Mouse (Mus musculus): ENCODE measurements around the gene Cct7.

Cct7 gene

GRCm38 (mm10) chr6:85450697-85451663, at the start of gene Cct7:
Gene Cct7 (plus strand): TSS chr6:85451514.
- in situ Hi-C loops (cut with MboI; ENCODE audit: low pct_unique_long_range_greater_than_20kb in 1 of 2, low sequenced_read_pairs in 2 of 2, unreplicated experiment in 1 of 2) = no loop called here

GRCm38 (mm10) chr6:85402613-85403012, 48.7 kb upstream of the Cct7 start:
- in situ Hi-C loops (cut with MboI; ENCODE audit: low pct_unique_long_range_greater_than_20kb in 1 of 2, low sequenced_read_pairs in 2 of 2, unreplicated experiment in 1 of 2) = loop anchor here in 1 of 2 experiments (10.0 kb wide), 1 partner anchor 258 kb away; no protein-coding TSS in a partner anchor

DNA sequence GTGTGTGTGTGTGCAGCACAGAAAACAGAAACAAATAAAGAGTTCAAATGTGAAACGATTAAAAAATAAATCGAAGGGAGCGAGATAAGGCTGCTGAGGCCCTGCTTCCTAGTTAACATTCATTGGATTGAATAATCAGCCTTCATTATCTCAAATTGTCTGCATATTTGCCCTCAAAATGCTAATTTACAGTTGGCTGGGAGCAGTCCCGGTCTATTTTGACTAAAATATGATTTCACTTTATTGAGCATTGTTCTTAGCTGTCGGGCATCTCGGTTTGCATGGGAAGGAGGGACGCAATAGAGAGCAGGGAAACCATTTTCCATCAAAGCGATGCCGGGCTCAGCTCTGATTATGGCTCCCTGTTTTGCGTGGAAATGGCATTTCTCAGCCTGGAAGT, 48.3 kb upstream of the Cct7 start:
- in situ Hi-C loops (cut with MboI; ENCODE audit: low pct_unique_long_range_greater_than_20kb in 1 of 2, low sequenced_read_pairs in 2 of 2, unreplicated experiment in 1 of 2) = loop anchor here in 1 of 2 experiments (10.0 kb wide), 1 partner anchor 258 kb away; no protein-coding TSS in a partner anchor

DNA sequence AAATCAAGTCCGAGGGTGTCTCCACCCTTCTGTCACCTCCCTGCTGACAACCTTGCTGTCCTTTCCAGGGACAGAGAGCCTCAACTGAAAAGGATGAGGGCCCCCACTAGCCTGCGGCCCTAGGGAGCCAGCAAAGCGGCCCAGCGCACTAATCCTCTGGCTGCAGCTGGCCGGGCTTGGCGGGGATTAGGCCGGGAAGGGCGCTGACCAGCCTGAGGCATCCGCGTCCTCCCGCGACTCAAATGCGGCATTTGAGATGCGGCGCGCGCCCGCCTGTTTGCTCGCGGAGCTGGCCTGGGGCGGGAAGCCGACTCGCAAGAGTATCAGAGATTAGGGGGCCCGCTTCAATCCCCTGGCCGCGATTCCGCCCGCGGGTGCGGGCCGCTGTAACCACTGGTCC, 42.3 kb upstream of the Cct7 start:
- in situ Hi-C loops (cut with MboI; ENCODE audit: low pct_unique_long_range_greater_than_20kb in 1 of 2, low sequenced_read_pairs in 2 of 2, unreplicated experiment in 1 of 2) = loop anchor here in 1 of 2 experiments (10.0 kb wide), 1 partner anchor 264 kb away; no protein-coding TSS in a partner anchor

DNA sequence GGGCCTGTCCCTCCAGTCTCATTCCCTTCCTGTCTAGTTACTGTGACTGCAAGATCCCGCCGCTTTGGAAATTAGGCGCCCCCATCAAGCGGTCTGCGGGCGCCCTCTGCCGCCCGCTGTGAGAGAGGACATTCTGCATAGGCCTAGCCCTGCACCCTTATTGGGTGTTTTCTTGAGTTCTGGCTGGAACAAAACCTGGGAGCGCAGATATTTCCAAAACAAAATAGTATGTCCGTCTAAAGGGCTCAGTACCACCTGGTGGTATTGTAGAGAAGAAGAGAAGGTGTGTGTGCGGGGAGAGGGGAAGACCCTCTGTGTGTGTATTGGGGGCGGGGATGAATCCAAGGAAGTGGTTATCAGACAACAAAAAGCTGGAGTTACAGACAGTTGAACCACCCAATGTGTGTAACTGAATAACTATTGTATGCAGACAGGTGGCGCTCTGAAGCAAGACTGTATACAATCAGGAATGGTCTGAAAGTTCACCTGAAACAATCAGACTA, 40.5 kb upstream of the Cct7 start:
- in situ Hi-C loops (cut with MboI; ENCODE audit: low pct_unique_long_range_greater_than_20kb in 1 of 2, low sequenced_read_pairs in 2 of 2, unreplicated experiment in 1 of 2) = loop anchor here (5.0 to 10.0 kb wide), 2 partner anchors 249 to 266 kb away; no protein-coding TSS in a partner anchor

DNA sequence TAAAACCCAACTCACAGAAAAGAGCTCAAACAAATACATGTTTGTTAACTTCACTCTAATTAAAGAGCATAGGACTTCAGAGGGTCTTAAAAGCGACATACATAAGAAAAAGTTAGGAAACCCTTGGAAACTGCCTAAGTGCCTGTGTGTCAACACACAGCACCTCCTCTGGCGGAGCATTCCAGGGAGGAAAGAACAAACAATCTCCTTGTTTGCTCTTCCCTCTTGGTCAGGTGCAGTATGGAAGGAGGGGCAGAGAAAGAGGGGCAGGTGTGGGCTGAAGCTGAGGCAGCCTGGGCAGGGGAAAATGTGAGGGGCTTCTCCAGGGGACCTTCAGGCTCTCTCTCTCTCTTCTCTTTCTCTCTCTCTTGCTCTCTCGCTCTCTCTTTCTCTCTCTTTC, 35.5 kb upstream of the Cct7 start:
- in situ Hi-C loops (cut with MboI; ENCODE audit: low pct_unique_long_range_greater_than_20kb in 1 of 2, low sequenced_read_pairs in 2 of 2, unreplicated experiment in 1 of 2) = loop anchor here in 1 of 2 experiments (10.0 kb wide), 1 partner anchor 271 kb away; no protein-coding TSS in a partner anchor

DNA sequence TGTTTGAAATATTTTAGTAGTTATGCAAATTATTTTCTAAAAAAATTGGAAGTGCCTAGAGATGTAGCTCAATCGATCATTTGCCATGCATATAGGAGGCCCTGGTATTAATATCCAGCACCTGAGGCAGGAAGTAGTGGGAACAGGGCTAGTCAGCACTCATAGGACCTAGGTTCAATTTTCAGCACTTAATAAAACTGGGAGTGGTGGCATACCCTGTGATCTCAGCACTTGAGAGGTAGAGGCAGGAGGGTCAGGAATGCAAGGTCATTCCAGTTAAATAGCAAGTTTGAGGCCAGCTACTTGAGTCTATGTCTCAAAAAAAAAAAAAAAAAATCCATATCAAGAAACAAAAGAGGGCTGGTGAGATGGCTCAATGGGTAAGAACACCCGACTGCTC, 32.2 kb upstream of the Cct7 start:
- in situ Hi-C loops (cut with MboI; ENCODE audit: low pct_unique_long_range_greater_than_20kb in 1 of 2, low sequenced_read_pairs in 2 of 2, unreplicated experiment in 1 of 2) = loop anchor here in 1 of 2 experiments (10.0 kb wide), 1 partner anchor 274 kb away; no protein-coding TSS in a partner anchor

- in situ Hi-C loops (cut with MboI; ENCODE audit: low pct_unique_long_range_greater_than_20kb in 1 of 2, low sequenced_read_pairs in 2 of 2, unreplicated experiment in 1 of 2) = no loop called here
These were observed 27.4 kb upstream of the Cct7 start, which contains the start of gene Noto for GRCm38 (mm10) chr6:85423836-85424379. Gene Noto (plus strand): TSS chr6:85423886.

DNA sequence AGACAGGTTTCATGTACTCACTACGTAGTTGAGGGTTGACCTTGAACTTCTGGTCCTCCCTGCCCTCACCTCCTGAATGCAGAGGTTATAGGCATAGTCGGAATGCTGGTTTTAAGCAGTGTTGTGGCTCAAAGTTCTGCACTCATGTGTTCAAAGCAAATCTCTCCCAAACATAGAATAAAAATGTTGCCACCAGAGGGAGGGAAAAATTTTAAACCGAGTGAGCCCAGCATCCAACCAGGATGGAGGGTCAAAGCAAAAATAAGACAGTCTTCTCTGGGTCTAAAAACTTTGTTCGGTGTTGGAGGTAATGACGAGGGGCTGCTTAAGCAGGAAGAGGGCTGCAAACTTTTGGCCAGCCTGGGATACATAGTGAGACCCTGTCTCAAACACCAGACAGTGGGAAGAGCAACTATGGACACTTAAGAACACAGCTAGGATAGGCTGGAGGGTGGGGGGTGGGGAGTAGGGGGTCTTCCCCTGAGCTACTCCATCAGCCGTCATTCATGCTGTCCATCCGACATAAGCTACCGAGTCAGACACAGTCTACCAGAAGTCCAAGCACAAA, 20.0 kb upstream of the Cct7 start:
- in situ Hi-C loops (cut with MboI; ENCODE audit: low pct_unique_long_range_greater_than_20kb in 1 of 2, low sequenced_read_pairs in 2 of 2, unreplicated experiment in 1 of 2) = no loop called here

DNA sequence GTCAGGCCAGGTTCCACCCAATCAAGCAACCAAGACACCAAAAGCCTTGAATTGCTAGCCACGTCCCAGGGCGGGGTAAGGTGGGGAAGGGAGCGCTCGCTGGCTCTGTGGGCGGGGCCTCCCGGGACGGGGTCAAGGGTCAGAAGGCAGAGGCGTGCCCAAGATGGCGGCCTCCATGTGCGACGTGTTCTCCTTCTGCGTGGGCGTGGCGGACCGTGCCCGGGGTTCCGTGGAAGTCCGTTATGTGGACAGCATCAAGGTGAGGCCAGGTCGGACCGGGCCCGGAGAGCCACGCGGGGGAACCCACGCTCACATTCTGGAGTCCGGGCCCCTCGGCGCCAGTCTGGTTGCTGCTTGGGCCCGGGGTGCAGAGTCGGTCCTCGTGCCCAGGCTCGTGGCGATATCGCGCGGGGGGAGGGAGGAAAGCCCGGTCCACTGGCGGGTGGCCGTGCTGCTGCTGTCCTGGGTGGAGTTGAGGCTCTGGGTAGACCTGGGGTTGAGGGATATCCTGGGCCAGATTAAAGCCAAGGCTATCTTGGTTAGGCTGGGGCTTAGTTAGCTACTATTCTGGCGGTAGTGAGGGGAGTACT, 19.4 kb upstream of the Cct7 start, which contains the start of gene Smyd5:
Gene Smyd5 (plus strand): TSS at position 148 of the 590 bp plus-strand sequence.
- in situ Hi-C loops (cut with MboI; ENCODE audit: low pct_unique_long_range_greater_than_20kb in 1 of 2, low sequenced_read_pairs in 2 of 2, unreplicated experiment in 1 of 2) = no loop called here

GRCm38 (mm10) chr6:85433865-85434264, 17.4 kb upstream of the Cct7 start:
- in situ Hi-C loops (cut with MboI; ENCODE audit: low pct_unique_long_range_greater_than_20kb in 1 of 2, low sequenced_read_pairs in 2 of 2, unreplicated experiment in 1 of 2) = no loop called here

DNA sequence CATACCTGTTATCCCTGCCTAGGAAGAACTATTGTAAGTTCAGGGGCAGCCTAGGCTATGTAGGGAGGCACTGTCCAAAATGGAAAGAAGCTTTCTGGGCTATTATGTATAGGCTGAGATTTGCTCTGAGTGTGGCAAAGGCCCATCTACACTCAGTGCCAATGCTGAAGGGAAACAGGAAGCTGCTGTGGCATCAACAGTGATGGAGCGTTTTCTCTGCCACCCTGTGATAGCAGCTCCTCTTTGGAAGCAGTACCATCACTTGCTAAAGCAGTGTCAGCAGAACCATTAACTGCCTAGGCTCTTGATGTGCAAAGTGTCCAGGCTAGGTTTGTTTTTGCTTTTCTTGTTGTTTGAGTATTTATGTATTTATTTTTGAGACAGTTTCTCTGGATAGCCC, 15.1 kb upstream of the Cct7 start:
- in situ Hi-C loops (cut with MboI; ENCODE audit: low pct_unique_long_range_greater_than_20kb in 1 of 2, low sequenced_read_pairs in 2 of 2, unreplicated experiment in 1 of 2) = no loop called here

DNA sequence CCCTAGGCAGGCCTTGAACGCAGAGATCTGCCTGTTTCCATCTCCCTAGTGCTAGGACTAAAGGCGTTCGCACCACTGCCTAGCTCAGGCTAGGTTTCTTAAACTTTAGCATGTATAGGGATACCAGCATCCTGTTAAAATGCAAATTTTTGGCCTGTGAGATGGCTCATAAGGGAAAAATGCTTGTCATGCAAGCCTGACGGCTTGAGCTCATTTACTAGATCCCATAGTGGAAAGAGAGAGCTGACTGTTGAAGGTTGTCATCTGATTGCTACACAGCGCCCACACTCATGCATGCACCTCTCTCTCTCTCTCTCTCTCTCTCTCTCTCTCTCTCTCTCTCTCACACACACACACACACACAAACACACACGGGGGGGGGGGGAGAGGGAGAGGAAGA, 14.7 kb upstream of the Cct7 start:
- in situ Hi-C loops (cut with MboI; ENCODE audit: low pct_unique_long_range_greater_than_20kb in 1 of 2, low sequenced_read_pairs in 2 of 2, unreplicated experiment in 1 of 2) = no loop called here

GRCm38 (mm10) chr6:85441142-85441541, 10.2 kb upstream of the Cct7 start:
- in situ Hi-C loops (cut with MboI; ENCODE audit: low pct_unique_long_range_greater_than_20kb in 1 of 2, low sequenced_read_pairs in 2 of 2, unreplicated experiment in 1 of 2) = no loop called here

- in situ Hi-C loops (cut with MboI; ENCODE audit: low pct_unique_long_range_greater_than_20kb in 1 of 2, low sequenced_read_pairs in 2 of 2, unreplicated experiment in 1 of 2) = no loop called here
These were observed 7.7 kb upstream of the Cct7 start for GRCm38 (mm10) chr6:85443488-85444233.

GRCm38 (mm10) chr6:85444266-85444965, 6.9 kb upstream of the Cct7 start:
- in situ Hi-C loops (cut with MboI; ENCODE audit: low pct_unique_long_range_greater_than_20kb in 1 of 2, low sequenced_read_pairs in 2 of 2, unreplicated experiment in 1 of 2) = no loop called here

GRCm38 (mm10) chr6:85445286-85445685, 6.0 kb upstream of the Cct7 start:
- in situ Hi-C loops (cut with MboI; ENCODE audit: low pct_unique_long_range_greater_than_20kb in 1 of 2, low sequenced_read_pairs in 2 of 2, unreplicated experiment in 1 of 2) = no loop called here

All from mouse embryonic stem cell (cell line).